Mouse (Mus musculus) forebrain, embryonic 11.5 days (tissue): ENCODE results near the gene Dpp4. TPM values are rescaled to one million over a fixed set of nuclear protein-coding genes. Genes with fewer than 3 reads are reported as not detected.
A peak's percentile ranks its signal among the peaks of the same experiment; 100 is the strongest.

ENCODE experiments used
- ATAC-seq: fragments of 200-750 bp; cut with Nextera tagmentation; replicated peaks from 2 replicates; pipeline ENCODE4 v1.8.0; 2017; ENCODE audit warnings: moderate TSS enrichment; ENCODE audit not compliant: low FRiP score
- DNase-seq: peaks from one replicate; pipeline ENCODE4 v3.0.0-alpha.2; 2017; ENCODE audit warnings: low spot score
- H3K27ac ChIP-seq: fragments of 300-500 bp; sonication (generic); 2 replicates; pipeline ENCODE4 v1.5.1; 2014; ENCODE audit warnings: low read depth, low read length
- H3K27me3 ChIP-seq: fragments of 300-500 bp; sonication (generic); 2 replicates; pipeline ENCODE4 v1.6.1; 2014; ENCODE audit warnings: mild to moderate bottlenecking, low read length, mixed read lengths; ENCODE audit not compliant: control insufficient read depth, insufficient read depth
- H3K36me3 ChIP-seq: fragments of 300-500 bp; sonication (generic); 2 replicates; pipeline ENCODE4 v1.6.1; 2014; ENCODE audit warnings: mild to moderate bottlenecking, low read length, moderate library complexity, mixed read lengths; ENCODE audit not compliant: control insufficient read depth, insufficient read depth
- H3K4me1 ChIP-seq: fragments of 300-500 bp; sonication (generic); replicated peaks from 2 replicates; pipeline ENCODE4 v1.6.1; 2014; ENCODE audit warnings: low read length, mixed read lengths; ENCODE audit not compliant: control insufficient read depth, insufficient read depth
- H3K4me2 ChIP-seq: fragments of 300-500 bp; sonication (generic); 2 replicates; pipeline ENCODE4 v1.6.1; 2014; ENCODE audit warnings: low read depth, mild to moderate bottlenecking, low read length, moderate library complexity, mixed read lengths; ENCODE audit not compliant: severe bottlenecking
- H3K4me3 ChIP-seq: fragments of 300-500 bp; sonication (generic); 2 replicates; pipeline ENCODE4 v1.5.1; 2014; ENCODE audit warnings: low read depth, low read length
- H3K9ac ChIP-seq: fragments of 300-500 bp; sonication (generic); 2 replicates; pipeline ENCODE4 v1.6.1; 2014; ENCODE audit warnings: low read length
- H3K9me3 ChIP-seq: fragments of 300-500 bp; sonication (generic); 2 replicates; pipeline ENCODE4 v1.6.1; 2016; ENCODE audit warnings: low read length, mixed read lengths; ENCODE audit not compliant: control insufficient read depth
- WGBS: fragments of 180-500 bp; shearing (Covaris S2); extraction: QIAGEN DNeasy Blood & Tissue Kit; methylation state at CpG from one replicate; pipeline ENCODE4 v1.1.7; 2014; 5-methylcytosine and 5-hydroxymethylcytosine counted together
- polyA plus RNA-seq: library from polyadenylated mRNA; unstranded; fragments of >200 nt; fragmentation: Nextera tagmentation; extraction: Ambion mirVana; gene quantifications from 2 replicates; pipeline ENCODE4 v1.2.1, GENCODE M21; 2014

Gene Dpp4
- 0.57 and 0.69 TPM in 2 replicates for polyA plus RNA-seq

GRCm38 (mm10) chr2:62412081-62412821, at the start of gene Dpp4:
Gene Dpp4 (minus strand): TSS chr2:62412231.
- peak within 1 kb of the TSS; percentile 89 for H3K4me2 ChIP-seq
- DNase-seq: no peak
- H3K9me3 ChIP-seq: no peaks in the 10 kb centered on the region
- H3K27ac ChIP-seq: no peak within 1 kb of the TSS
- 51% methylated on average over 13 of the region's 13 CpGs for WGBS
- peak within 1 kb of the TSS; percentile 48 for H3K9ac ChIP-seq
- peak within 1 kb of the TSS; percentile 34 for H3K4me3 ChIP-seq
- H3K4me1 ChIP-seq: peaks cover 5% of the 10 kb centered on the region; the same call in 1 of the 2 replicates
- H3K36me3 ChIP-seq: no peaks in the 10 kb centered on the region
- peaks cover 6% of the 10 kb centered on the region; the same call in 1 of the 2 replicates for H3K27me3 ChIP-seq
- 0 out of 2 replicates have a peak, but pooled peaks have one; percentile 14 for ATAC-seq

DNA sequence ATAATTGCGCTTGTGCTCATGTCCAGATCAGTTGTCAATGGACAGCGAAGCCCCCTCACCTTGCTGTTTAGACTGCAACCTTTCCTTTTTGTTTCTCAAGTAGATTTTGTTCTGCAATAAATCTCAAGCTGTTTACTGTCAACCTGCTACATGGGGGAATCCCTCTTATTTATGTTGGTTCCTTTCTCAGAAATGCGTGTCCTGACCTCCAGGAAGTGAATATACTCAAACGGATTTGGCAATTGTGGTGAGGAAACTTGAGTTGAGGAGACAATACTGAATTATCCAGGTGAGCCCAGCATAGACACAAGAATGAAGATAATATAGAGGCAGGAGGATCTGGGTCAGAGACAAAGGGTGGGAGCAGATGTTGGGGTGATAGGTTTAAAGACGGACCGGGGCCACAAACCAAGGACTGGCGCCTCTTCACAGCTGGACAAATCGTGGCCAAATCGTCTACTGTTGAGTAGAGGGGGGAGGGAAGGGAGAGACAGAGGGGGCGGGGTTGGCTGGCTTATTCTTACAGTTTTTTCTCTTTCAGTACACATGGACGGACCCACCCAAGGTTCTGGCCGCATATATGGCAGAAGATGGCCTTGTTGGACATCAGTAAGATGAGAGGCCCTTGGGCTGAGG, 48.9 kb upstream of the Dpp4 start:
- H3K27ac ChIP-seq: no peak overlapping the region
- no peaks in the 10 kb centered on the region for H3K9me3 ChIP-seq
- H3K27me3 ChIP-seq: no peaks in the 10 kb centered on the region
- H3K4me2 ChIP-seq: no peak overlapping the region
- 85% methylated on average over 12 of the region's 12 CpGs for WGBS
- no peak overlapping the region for H3K9ac ChIP-seq
- DNase-seq (no peak), ATAC-seq (no peak)
- H3K36me3 ChIP-seq: no peaks in the 10 kb centered on the region
- H3K4me1 ChIP-seq: no peaks in the 10 kb centered on the region
- no peak overlapping the region for H3K4me3 ChIP-seq

- H3K27me3 ChIP-seq: no peaks in the 10 kb centered on the region
- no peak overlapping the region for H3K4me3 ChIP-seq
- no peak for DNase-seq
- no peaks in the 10 kb centered on the region for H3K4me1 ChIP-seq
- 0 out of 2 replicates have a peak, but pooled peaks have one; percentile 19 for ATAC-seq
- H3K9me3 ChIP-seq: no peaks in the 10 kb centered on the region
- H3K9ac ChIP-seq: no peak overlapping the region
- no peaks in the 10 kb centered on the region for H3K36me3 ChIP-seq
- 79% methylated on average over 7 of the region's 7 CpGs for WGBS
- H3K27ac ChIP-seq: no peak overlapping the region
- no peak overlapping the region for H3K4me2 ChIP-seq
These were observed 48.2 kb upstream of the Dpp4 start for GRCm38 (mm10) chr2:62460231-62460710.

DNA sequence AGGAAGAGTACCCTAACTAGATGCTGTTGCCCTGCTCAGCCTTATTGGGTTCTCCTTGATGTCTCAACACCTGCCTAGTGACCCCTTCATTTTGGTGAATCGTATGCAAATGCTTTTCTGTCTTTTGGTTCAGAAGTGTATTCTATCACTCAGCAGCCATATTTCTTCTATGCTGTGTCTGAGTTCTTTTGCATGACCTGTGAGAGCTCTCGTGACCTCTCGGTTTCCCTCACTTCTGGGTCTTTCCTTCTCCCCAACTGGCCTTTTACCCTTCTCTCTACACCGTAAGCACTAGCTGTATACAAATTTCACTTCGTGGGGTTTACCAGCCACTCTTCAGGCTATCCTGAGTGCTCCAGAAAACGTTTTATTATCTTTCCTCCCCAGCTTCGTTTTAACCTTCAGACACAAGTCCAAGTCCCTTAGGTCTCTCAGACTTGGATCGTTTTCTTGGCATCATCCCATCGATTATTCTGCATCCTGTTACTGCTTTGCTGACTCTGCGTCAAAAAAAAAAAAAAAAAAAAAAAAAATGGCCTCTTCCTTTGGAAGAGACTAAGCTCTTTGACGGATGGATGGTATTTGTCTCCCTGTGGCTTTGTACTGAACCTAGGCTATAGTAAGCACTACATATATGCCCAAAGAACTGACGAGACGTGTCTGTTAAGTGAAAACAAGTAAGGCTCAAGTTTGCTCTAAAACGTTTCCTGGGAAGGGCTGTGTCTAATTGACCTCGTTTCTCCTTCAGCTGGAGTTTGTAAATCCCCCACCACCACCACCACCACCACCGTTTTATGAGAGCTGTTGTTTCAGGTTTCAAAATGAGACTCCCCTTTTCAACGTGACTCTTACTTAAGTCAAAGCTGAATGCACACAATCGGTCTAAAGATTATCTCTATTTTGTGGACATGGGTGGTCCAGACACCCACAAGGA, 47.5 kb upstream of the Dpp4 start:
- no peaks in the 10 kb centered on the region for H3K27me3 ChIP-seq
- ATAC-seq (no peak), DNase-seq (no peak)
- H3K4me1 ChIP-seq: no peaks in the 10 kb centered on the region
- H3K4me3 ChIP-seq: no peak overlapping the region
- H3K9me3 ChIP-seq: no peaks in the 10 kb centered on the region
- H3K27ac ChIP-seq: no peak overlapping the region
- no peak overlapping the region for H3K4me2 ChIP-seq
- H3K36me3 ChIP-seq: no peaks in the 10 kb centered on the region
- no peak overlapping the region for H3K9ac ChIP-seq
- 71% methylated on average over 18 of the region's 18 CpGs for WGBS

GRCm38 (mm10) chr2:62458070-62458469, 46.0 kb upstream of the Dpp4 start:
- 45% methylated on average over 9 of the region's 9 CpGs for WGBS
- H3K4me2 ChIP-seq: no peak overlapping the region
- H3K36me3 ChIP-seq: no peaks in the 10 kb centered on the region
- no peaks in the 10 kb centered on the region for H3K9me3 ChIP-seq
- no peaks in the 10 kb centered on the region for H3K27me3 ChIP-seq
- H3K9ac ChIP-seq: no peak overlapping the region
- no peak overlapping the region for H3K27ac ChIP-seq
- no peak for DNase-seq
- no peaks in the 10 kb centered on the region for H3K4me1 ChIP-seq
- no peak for ATAC-seq
- no peak overlapping the region for H3K4me3 ChIP-seq

DNA sequence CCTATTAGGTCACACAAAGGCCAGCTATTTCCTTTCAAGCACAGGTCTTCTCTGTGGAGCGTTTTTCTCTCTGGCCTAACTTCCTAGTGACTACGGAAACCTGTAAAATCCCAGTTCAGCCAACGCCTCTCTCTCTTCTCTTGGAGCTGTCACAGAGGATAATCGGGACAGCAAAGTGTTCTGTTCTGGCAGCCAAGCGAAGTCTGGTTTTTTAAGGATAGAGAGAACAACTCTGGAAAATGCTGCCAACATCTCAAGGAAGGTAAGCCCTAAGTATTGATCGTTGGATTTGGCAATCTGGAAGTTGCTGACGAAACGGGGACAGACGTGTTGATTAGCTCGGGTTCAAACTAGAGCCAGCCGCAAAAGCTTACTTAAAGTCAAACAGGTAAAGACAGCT, 43.0 kb upstream of the Dpp4 start:
- 89% methylated on average over 11 of the region's 11 CpGs for WGBS
- Histone ChIP-seq H3K9me3 (no peaks in the 10 kb centered on the region), H3K9ac (no peak overlapping the region), H3K27ac (no peak overlapping the region), H3K4me1 (no peaks in the 10 kb centered on the region), H3K4me3 (no peak overlapping the region), H3K4me2 (no peak overlapping the region), H3K36me3 (no peaks in the 10 kb centered on the region), H3K27me3 (no peaks in the 10 kb centered on the region)
- ATAC-seq (no peak), DNase-seq (no peak)

DNA sequence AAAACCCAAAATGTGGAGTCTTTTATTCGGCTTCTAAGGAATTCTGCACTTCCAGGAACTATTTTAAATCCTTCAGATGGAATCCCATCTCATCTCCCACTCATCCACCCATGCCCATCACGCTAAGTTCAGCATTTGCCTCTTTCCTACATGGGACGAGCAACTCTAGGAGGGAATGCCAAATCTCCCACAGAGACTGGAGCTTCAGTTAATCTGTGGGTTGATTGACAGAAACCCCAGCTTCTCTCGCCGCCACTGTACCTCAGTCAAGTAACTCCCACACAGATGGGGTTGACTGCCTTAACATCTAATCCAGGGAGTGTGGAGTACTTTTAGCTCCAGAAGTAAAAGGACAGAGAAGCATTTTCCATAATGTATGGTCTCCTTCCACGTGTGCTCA, 42.0 kb upstream of the Dpp4 start:
- Histone ChIP-seq H3K4me1 (no peaks in the 10 kb centered on the region), H3K9ac (no peak overlapping the region), H3K9me3 (no peaks in the 10 kb centered on the region), H3K36me3 (no peaks in the 10 kb centered on the region), H3K27me3 (no peaks in the 10 kb centered on the region), H3K4me2 (no peak overlapping the region), H3K27ac (no peak overlapping the region), H3K4me3 (no peak overlapping the region)
- no peak for ATAC-seq
- WGBS: 85% methylated on average over 6 of the region's 6 CpGs
- no peak for DNase-seq

- no peak for DNase-seq
- no peaks in the 10 kb centered on the region for H3K4me1 ChIP-seq
- H3K4me3 ChIP-seq: no peak overlapping the region
- no peak for ATAC-seq
- WGBS: 86% methylated on average over 6 of the region's 6 CpGs
- H3K9ac ChIP-seq: no peak overlapping the region
- H3K9me3 ChIP-seq: no peaks in the 10 kb centered on the region
- H3K27ac ChIP-seq: no peak overlapping the region
- H3K36me3 ChIP-seq: no peaks in the 10 kb centered on the region
- no peaks in the 10 kb centered on the region for H3K27me3 ChIP-seq
- H3K4me2 ChIP-seq: no peak overlapping the region
These were observed 38.3 kb upstream of the Dpp4 start for GRCm38 (mm10) chr2:62450364-62450763.
